Mouse (Mus musculus) CH12.LX (cell line): Measurements from ENCODE around the gene Surf1. TPM values are rescaled to one million over a fixed set of nuclear protein-coding genes. Genes with fewer than 3 reads are reported as not detected.

Experiments
- DNase-seq: peaks from one replicate; pipeline ENCODE4 v3.0.0-alpha.2; 2013; ENCODE audit errors: extremely low read depth
- H3K27ac ChIP-seq: 2 replicates; pipeline ENCODE4 v1.5.1; 2012; ENCODE audit warnings: low read depth, mild to moderate bottlenecking, control low read depth, moderate library complexity; ENCODE audit not compliant: insufficient read depth
- H3K27me3 ChIP-seq: replicated peaks from 2 replicates; pipeline ENCODE3; 2012; ENCODE audit warnings: inconsistent platforms
- H3K36me3 ChIP-seq, 2 experiments: replicated peaks in 1 of 2; 2 replicates each; pipeline versions ENCODE3 to v1.6.1; 2012; ENCODE audit warnings: inconsistent platforms in 1 of 2, low read length in 1 of 2, mild to moderate bottlenecking in 1 of 2, mixed read lengths in 1 of 2, moderate library complexity in 1 of 2; ENCODE audit not compliant: control insufficient read depth in 1 of 2, insufficient read depth in 1 of 2
- H3K4me1 ChIP-seq, 2 experiments: 2 replicates each; pipeline ENCODE4 v1.6.1; 2012; ENCODE audit warnings: inconsistent platforms in 1 of 2, moderate library complexity in 1 of 2; ENCODE audit not compliant: insufficient read depth in 2 of 2, control insufficient read depth in 1 of 2
- H3K4me2 ChIP-seq: 2 replicates; pipeline ENCODE4 v1.6.1; 2012; ENCODE audit warnings: low read depth, mild to moderate bottlenecking, control low read depth; ENCODE audit not compliant: poor library complexity, insufficient read depth, severe bottlenecking
- H3K4me3 ChIP-seq, 3 experiments: fragments of 150-350 bp in 1 of 3; sonication (generic) in 1 of 3; replicated peaks in 1 of 3; 2 replicates each; pipeline versions ENCODE3 to v1.5.1; 2011 to 2012; ENCODE audit warnings: low read depth in 2 of 3, low read length in 2 of 3, mild to moderate bottlenecking in 2 of 3, moderate library complexity in 2 of 3, control low read depth in 1 of 3, improper control_type of control experiment in 1 of 3, inconsistent platforms in 1 of 3, mixed read lengths in 1 of 3; ENCODE audit not compliant: poor library complexity in 1 of 3
- H3K79me2 ChIP-seq: replicated peaks from 2 replicates; pipeline ENCODE4 v1.6.1; 2012; ENCODE audit warnings: mild to moderate bottlenecking, moderate library complexity; ENCODE audit not compliant: control insufficient read depth, poor library complexity, insufficient read depth, severe bottlenecking; ENCODE audit errors: extremely low read depth
- H3K9ac ChIP-seq: 2 replicates; pipeline ENCODE4 v1.6.1; 2012; ENCODE audit warnings: low read depth, mild to moderate bottlenecking, control low read depth, moderate library complexity; ENCODE audit not compliant: insufficient read depth
- H3K9me3 ChIP-seq: replicated peaks from 2 replicates; pipeline ENCODE3; 2012; ENCODE audit warnings: low read length, inconsistent platforms, mixed read lengths
- CHD2 ChIP-seq: IDR thresholded peaks from 2 replicates; pipeline ENCODE4 v1.6.1; 2011; ENCODE audit warnings: low read length, improper control_type of control experiment
- CTCF ChIP-seq, 2 experiments: IDR thresholded peaks in 1 of 2; conservative IDR thresholded peaks in 1 of 2; 2 replicates each; pipeline ENCODE4 v1.5.1; 2011 to 2012; ENCODE audit warnings: low read depth in 2 of 2, low read length in 2 of 2, improper control_type of control experiment in 1 of 2, inconsistent platforms in 1 of 2, mild to moderate bottlenecking in 1 of 2, moderate library complexity in 1 of 2
- E2F4 ChIP-seq: IDR thresholded peaks from 2 replicates; pipeline ENCODE4 v1.6.1; 2011; ENCODE audit warnings: low read depth, low read length, improper control_type of control experiment; ENCODE audit not compliant: insufficient replicate concordance
- ELF1 ChIP-seq: IDR thresholded peaks from 2 replicates; pipeline ENCODE4 v1.6.1; 2014; ENCODE audit warnings: low read depth, mild to moderate bottlenecking, inconsistent platforms, low read length, improper control_type of control experiment
- EP300 ChIP-seq: IDR thresholded peaks from 2 replicates; pipeline ENCODE4 v1.6.1; 2011; ENCODE audit warnings: low read length, improper control_type of control experiment
- JUND ChIP-seq: conservative IDR thresholded peaks from 2 replicates; pipeline ENCODE4 v1.6.1; 2011; ENCODE audit warnings: low read depth, low read length, improper control_type of control experiment
- MAFK ChIP-seq: IDR thresholded peaks from 2 replicates; pipeline ENCODE4 v1.6.1; 2011; ENCODE audit warnings: low read length, improper control_type of control experiment; ENCODE audit not compliant: insufficient replicate concordance
- MEF2A ChIP-seq: IDR thresholded peaks from 2 replicates; pipeline ENCODE4 v1.6.1; 2014; ENCODE audit warnings: low read depth, mild to moderate bottlenecking, inconsistent platforms, low read length, improper control_type of control experiment, borderline replicate concordance
- MYC ChIP-seq: IDR thresholded peaks from 2 replicates; pipeline ENCODE4 v1.6.1; 2011; ENCODE audit warnings: low read depth, mild to moderate bottlenecking, improper control_type of control experiment, low read length
- NELFE ChIP-seq: IDR thresholded peaks from 2 replicates; pipeline ENCODE4 v1.6.1; 2011; ENCODE audit warnings: low read depth, low read length, improper control_type of control experiment
- NRF1 ChIP-seq: IDR thresholded peaks from 2 replicates; pipeline ENCODE4 v1.6.1; 2014; ENCODE audit warnings: low read depth, mild to moderate bottlenecking, inconsistent platforms, low read length, improper control_type of control experiment, moderate library complexity
- POLR2A ChIP-seq: IDR thresholded peaks from 2 replicates; pipeline ENCODE4 v1.6.1; 2011; ENCODE audit warnings: low read depth, mild to moderate bottlenecking, improper control_type of control experiment, low read length
- RAD21 ChIP-seq: IDR thresholded peaks from 2 replicates; pipeline ENCODE4 v1.6.1; 2011; ENCODE audit warnings: low read depth, mild to moderate bottlenecking, low read length, improper control_type of control experiment, moderate library complexity
- RCOR1 ChIP-seq: conservative IDR thresholded peaks from 2 replicates; pipeline ENCODE4 v1.6.1; 2012; ENCODE audit warnings: low read depth, mild to moderate bottlenecking, inconsistent platforms, low read length, improper control_type of control experiment
- SIN3A ChIP-seq: IDR thresholded peaks from 2 replicates; pipeline ENCODE4 v1.6.1; 2012; ENCODE audit warnings: low read length, improper control_type of control experiment, inconsistent platforms
- SMC3 ChIP-seq: IDR thresholded peaks from 2 replicates; pipeline ENCODE4 v1.6.1; 2011; ENCODE audit warnings: low read depth, low read length, improper control_type of control experiment
- TBP ChIP-seq: conservative IDR thresholded peaks from 2 replicates; pipeline ENCODE4 v1.6.1; 2011; ENCODE audit warnings: low read depth, low read length, improper control_type of control experiment
- TCF12 ChIP-seq: IDR thresholded peaks from 2 replicates; pipeline ENCODE4 v1.6.1; 2014; ENCODE audit warnings: low read depth, mild to moderate bottlenecking, inconsistent platforms, low read length, improper control_type of control experiment
- USF1 ChIP-seq: IDR thresholded peaks from 2 replicates; pipeline ENCODE4 v1.6.1; 2014; ENCODE audit warnings: low read depth, mild to moderate bottlenecking, inconsistent platforms, low read length, improper control_type of control experiment
- ZC3H11A ChIP-seq: IDR thresholded peaks from 2 replicates; pipeline ENCODE4 v1.6.1; 2012; ENCODE audit warnings: low read depth, mild to moderate bottlenecking, inconsistent platforms, low read length, improper control_type of control experiment
- ZMIZ1 ChIP-seq: IDR thresholded peaks from 2 replicates; pipeline ENCODE4 v1.6.1; 2012; ENCODE audit warnings: low read depth, mild to moderate bottlenecking, inconsistent platforms, low read length, improper control_type of control experiment
- dilution Hi-C: fragments of 300-500 bp; cut with MboI; formaldehyde crosslinking; loops from 2 replicates; pipeline ENCODE4 v1.14.3; 2020; ENCODE audit warnings: low sequenced_read_pairs; ENCODE audit not compliant: extremely low pct_unique_long_range_greater_than_20kb, extremely low pct_ligation_motif_present
- in situ Hi-C: fragments of 300-500 bp; cut with MboI; formaldehyde crosslinking; loops from 3 replicates; pipeline ENCODE4 v1.14.3; 2019; ENCODE audit warnings: low sequenced_read_pairs, low pct_ligation_motif_present, low pct_unique_long_range_greater_than_20kb, mixed read lengths
- polyA plus RNA-seq: library from polyadenylated mRNA; unstranded; fragments of >175 nt; gene quantifications from 2 replicates; pipeline ENCODE4 v1.2.1, GENCODE M21; 2012; ENCODE audit warnings: low read depth; ENCODE audit not compliant: insufficient read length
- total RNA-seq, 2 experiments: library from RNA; depleted of rRNA; stranded (reverse); fragments of 300-350 nt in 1 of 2; fragments of >200 nt in 1 of 2; gene quantifications; 2 replicates each; pipeline ENCODE4 v1.2.3; 2012 to 2014

Gene Surf1
- total and polyA plus RNA-seq, 3 experiments, result 43.4 to 83.9 (median 58.7) TPM

DNA sequence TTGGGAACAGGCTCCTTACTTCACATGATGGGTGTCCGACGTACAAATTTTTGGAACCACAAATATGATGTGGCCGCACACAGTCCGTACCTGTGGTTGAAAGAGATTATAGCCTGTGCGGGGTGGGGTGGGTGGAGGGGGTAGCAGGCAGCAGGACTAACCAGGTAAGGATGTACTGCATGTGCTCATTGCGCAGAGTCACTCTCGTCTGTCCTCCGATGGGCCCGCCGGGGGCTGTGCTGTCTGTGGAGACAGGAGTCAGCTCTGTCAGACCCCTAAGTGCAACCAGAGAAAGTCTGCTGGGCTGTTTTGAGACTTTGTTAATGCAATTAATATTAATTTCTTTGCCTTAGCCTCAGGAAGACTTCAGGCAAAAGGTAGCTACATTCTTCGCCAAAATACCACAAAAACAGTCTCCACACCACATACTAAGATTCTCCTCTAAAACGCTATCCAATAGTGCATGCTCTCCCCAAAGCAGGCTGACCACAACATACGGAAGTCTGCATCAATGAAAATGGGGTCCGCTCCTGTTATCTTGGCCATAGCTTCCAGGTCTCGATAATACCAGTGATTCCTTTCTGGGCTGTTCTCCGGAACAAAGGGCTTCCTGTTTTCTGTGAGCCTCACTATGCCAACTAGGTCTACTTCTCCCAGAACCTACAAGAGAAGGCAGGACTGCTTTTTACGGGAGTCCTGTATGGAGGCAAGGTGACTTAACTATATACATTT lies 2.7 kb downstream of the Surf1 start:
- no peak for DNase-seq
- Histone ChIP-seq H3K9ac (no peak overlapping the region), H3K27ac (no peak overlapping the region), H3K27me3 (no peaks in the 10 kb centered on the region), H3K9me3 (no peaks in the 10 kb centered on the region), H3K79me2 (peaks cover 83% of the 10 kb centered on the region), H3K4me3 (peak overlapping the region in 1 of 3 experiments; percentile 30), H3K4me1 (peaks cover 19 to 50% of the 10 kb centered on the region in 2 experiments), H3K4me2 (no peak overlapping the region), H3K36me3 (peaks cover 41 to 55% of the 10 kb centered on the region in 2 experiments)
- TF ChIP-seq NELFE, result 0 out of 2 replicates have a peak, but pooled peaks have one; percentile 9
- TF ChIP-seq USF1, result no peak
- no peak for TF ChIP-seq TBP
- peak; percentile 37 for TF ChIP-seq CHD2
- no peak for TF ChIP-seq NRF1
- no peak for TF ChIP-seq ZC3H11A
- TF ChIP-seq ELF1, result no peak
- TF ChIP-seq MYC, result no peak
- no peak for TF ChIP-seq MEF2A
- TF ChIP-seq ZMIZ1, result peak; percentile 11; the same call in 1 of the 2 replicates
- TF ChIP-seq RAD21, result no peak
- TF ChIP-seq POLR2A, result peak; percentile 69
- TF ChIP-seq E2F4, result no peak
- no peak; the same call in 1 of the 2 replicates for TF ChIP-seq MAFK
- TF ChIP-seq CTCF (conservative IDR thresholded peaks at IDR 0.05 in 1 of 2, IDR thresholded peaks at IDR 0.05 in 1 of 2; ENCODE audit: low read depth in 2 of 2, low read length in 2 of 2), result no peak
- no peak for TF ChIP-seq JUND
- dilution Hi-C loops (no loop called here), in situ Hi-C loops (no loop called here)

DNA sequence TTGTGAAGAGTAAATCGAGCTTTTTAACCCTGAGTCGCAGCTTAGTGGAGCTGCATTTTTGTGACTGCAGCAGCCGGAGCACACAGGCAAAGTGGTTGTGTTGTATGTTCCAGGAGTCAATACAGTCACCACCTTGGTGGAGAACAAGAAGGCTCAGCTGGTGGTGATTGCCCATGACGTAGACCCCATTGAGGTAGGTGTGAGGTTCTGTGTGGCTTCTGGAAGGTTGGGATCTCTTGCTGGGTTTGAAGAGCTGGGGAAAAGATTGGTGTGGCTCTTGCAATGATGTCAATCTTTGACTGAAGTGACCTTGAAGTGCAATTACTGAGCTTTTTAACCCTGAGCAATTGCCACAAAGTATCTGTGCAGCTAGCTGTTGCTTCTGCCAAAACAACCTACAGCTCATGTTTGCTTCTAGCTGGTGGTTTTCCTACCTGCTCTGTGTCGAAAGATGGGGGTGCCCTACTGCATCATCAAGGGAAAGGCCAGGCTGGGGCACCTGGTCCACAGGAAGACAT lies 4.0 kb downstream of the Surf1 start:
- Histone ChIP-seq H3K9ac (peak overlapping the region; percentile 98), H3K4me2 (peak overlapping the region; percentile 83), H3K36me3 (peaks cover 41 to 55% of the 10 kb centered on the region in 2 experiments), H3K9me3 (no peaks in the 10 kb centered on the region), H3K4me1 (peaks cover 24 to 50% of the 10 kb centered on the region in 2 experiments), H3K27ac (no peak overlapping the region), H3K27me3 (no peaks in the 10 kb centered on the region), H3K4me3 (peak overlapping the region; percentile 69 to 98 (median 97)), H3K79me2 (peaks cover 85% of the 10 kb centered on the region)
- dilution Hi-C loops, result no loop called here
- in situ Hi-C loops, result no loop called here
- no peak for DNase-seq
- TF ChIP-seq ZC3H11A (no peak), EP300 (no peak), POLR2A (peak; percentile 34), SMC3 (no peak), SIN3A (peak; percentile 55; the same call in 1 of the 2 replicates), MEF2A (no peak), RCOR1 (no peak), TCF12 (no peak)
